Mouse (Mus musculus) thymus, adult 2 months (tissue): ENCODE results near the gene Btla.

Source experiments
- CTCF ChIP-seq: fragments of 200-500 bp; IDR thresholded peaks from 2 replicates; pipeline ENCODE4 v1.5.1; 2012; ENCODE audit warnings: mild to moderate bottlenecking, control low read depth, low read length, moderate library complexity, borderline replicate concordance; ENCODE audit not compliant: control insufficient read depth, poor library complexity, insufficient read depth; ENCODE audit errors: extremely low read depth
- POLR2A ChIP-seq: fragments of 200-500 bp; IDR thresholded peaks from 2 replicates; pipeline ENCODE4 v1.6.1; 2012; ENCODE audit warnings: mild to moderate bottlenecking, low read length, control low read depth, moderate library complexity; ENCODE audit not compliant: control insufficient read depth, poor library complexity, insufficient read depth; ENCODE audit errors: extremely low read depth

- TF ChIP-seq POLR2A, result no peak
- TF ChIP-seq CTCF, result no peak
These were observed 27.8 kb downstream of the Btla start for GRCm38 (mm10) chr16:45251773-45252413.
